Mouse (Mus musculus) lung, embryonic 16.5 days (tissue): ENCODE results near the gene Npff. TPM values are rescaled to one million over a fixed set of nuclear protein-coding genes. Genes with fewer than 3 reads are reported as not detected.
A peak's percentile ranks its signal among the peaks of the same experiment; 100 is the strongest.

Source experiments
- ATAC-seq: fragments of 200-750 bp; cut with Nextera tagmentation; 2 replicates; pipeline ENCODE4 v1.8.0; 2017; ENCODE audit warnings: low read depth, mild to moderate bottlenecking, moderate library complexity
- H3K27ac ChIP-seq: fragments of 300-500 bp; sonication (generic); 2 replicates; pipeline ENCODE4 v1.5.1; 2014; ENCODE audit warnings: mild to moderate bottlenecking, control low read depth, low read length
- H3K27me3 ChIP-seq: fragments of 300-500 bp; sonication (generic); 2 replicates; pipeline ENCODE4 v1.6.1; 2014; ENCODE audit warnings: low read depth, low read length, mixed read lengths; ENCODE audit not compliant: control insufficient read depth, insufficient read depth
- H3K36me3 ChIP-seq: fragments of 300-500 bp; sonication (generic); 2 replicates; pipeline ENCODE4 v1.6.1; 2014; ENCODE audit warnings: low read length; ENCODE audit not compliant: control insufficient read depth, insufficient read depth
- H3K4me1 ChIP-seq: fragments of 300-500 bp; sonication (generic); replicated peaks from 2 replicates; pipeline ENCODE4 v1.6.1; 2014; ENCODE audit warnings: low read length, mixed read lengths; ENCODE audit not compliant: control insufficient read depth, insufficient read depth
- H3K4me2 ChIP-seq: fragments of 300-500 bp; sonication (generic); 2 replicates; pipeline ENCODE4 v1.6.1; 2014; ENCODE audit warnings: low read depth, low read length, control low read depth
- H3K4me3 ChIP-seq: fragments of 300-500 bp; sonication (generic); 2 replicates; pipeline ENCODE4 v1.5.1; 2014; ENCODE audit warnings: mild to moderate bottlenecking, low read length, control low read depth
- H3K9ac ChIP-seq: fragments of 300-500 bp; sonication (generic); 2 replicates; pipeline ENCODE4 v1.6.1; 2014; ENCODE audit warnings: low read length, control low read depth
- H3K9me3 ChIP-seq: fragments of 300-500 bp; sonication (generic); 2 replicates; pipeline ENCODE4 v1.6.1; 2016; ENCODE audit warnings: low read length; ENCODE audit not compliant: control insufficient read depth
- WGBS: fragments of 180-500 bp; shearing (Covaris S2); extraction: QIAGEN DNeasy Blood & Tissue Kit; methylation state at CpG from one replicate; pipeline ENCODE4 v1.1.7; 2014; 5-methylcytosine and 5-hydroxymethylcytosine counted together
- polyA plus RNA-seq: library from polyadenylated mRNA; unstranded; fragments of >200 nt; fragmentation: Nextera tagmentation; extraction: Ambion mirVana; gene quantifications from 2 replicates; pipeline ENCODE4 v1.2.1, GENCODE M21; 2015

The Npff gene
- polyA plus RNA-seq, 1 experiment from 2014 or later: 4.4 TPM

- H3K4me3 ChIP-seq: peak overlapping the region; percentile 65
- peak; percentile 66 for ATAC-seq
- no peaks in the 10 kb centered on the region for H3K36me3 ChIP-seq
- H3K27me3 ChIP-seq: no peaks in the 10 kb centered on the region
- 6% methylated on average over 9 of the region's 9 CpGs for WGBS
- peak overlapping the region; percentile 72 for H3K27ac ChIP-seq
- peak overlapping the region; percentile 94 for H3K4me2 ChIP-seq
- H3K4me1 ChIP-seq: peaks cover 20% of the 10 kb centered on the region
- H3K9me3 ChIP-seq: no peaks in the 10 kb centered on the region
- peak overlapping the region; percentile 52 for H3K9ac ChIP-seq
Observed at GRCm38 (mm10) chr15:102510110-102510509, 14.6 kb downstream of the Npff start.

- Histone ChIP-seq H3K9me3 (no peaks in the 10 kb centered on the region), H3K27ac (no peak overlapping the region), H3K4me2 (no peak overlapping the region), H3K4me1 (peaks cover 20% of the 10 kb centered on the region), H3K27me3 (no peaks in the 10 kb centered on the region), H3K36me3 (peaks cover 3% of the 10 kb centered on the region; the same call in 1 of the 2 replicates), H3K9ac (no peak overlapping the region), H3K4me3 (no peak overlapping the region)
- 72% methylated on average over 3 of the region's 3 CpGs for whole genome bisulfite sequencing
- no peak for ATAC-seq
Observed at GRCm38 (mm10) chr15:102508336-102508735, 16.4 kb downstream of the Npff start.

- H3K36me3 ChIP-seq: peaks cover 10% of the 10 kb centered on the region; the same call in 1 of the 2 replicates
- H3K9me3 ChIP-seq: no peaks in the 10 kb centered on the region
- H3K27ac ChIP-seq: no peak overlapping the region
- no peaks in the 10 kb centered on the region for H3K27me3 ChIP-seq
- no peak overlapping the region for H3K4me2 ChIP-seq
- H3K9ac ChIP-seq: no peak overlapping the region
- H3K4me3 ChIP-seq: no peak overlapping the region
- no peak for ATAC-seq
- peaks cover 20% of the 10 kb centered on the region for H3K4me1 ChIP-seq
Observed at GRCm38 (mm10) chr15:102507561-102507960, 17.2 kb downstream of the Npff start.

- no peak for ATAC-seq
- Histone ChIP-seq H3K27ac (no peak overlapping the region), H3K9me3 (no peaks in the 10 kb centered on the region), H3K27me3 (no peaks in the 10 kb centered on the region), H3K36me3 (peaks cover 17% of the 10 kb centered on the region), H3K9ac (no peak overlapping the region), H3K4me1 (peaks cover 17% of the 10 kb centered on the region), H3K4me2 (no peak overlapping the region), H3K4me3 (no peak overlapping the region)
- 77% methylated on average over 1 of the region's 1 CpGs for WGBS
Observed at GRCm38 (mm10) chr15:102506864-102507263, 17.9 kb downstream of the Npff start.

- Histone ChIP-seq H3K9ac (no peak overlapping the region), H3K36me3 (peaks cover 20% of the 10 kb centered on the region), H3K9me3 (no peaks in the 10 kb centered on the region), H3K27ac (no peak overlapping the region), H3K4me2 (no peak overlapping the region), H3K4me3 (no peak overlapping the region), H3K27me3 (no peaks in the 10 kb centered on the region), H3K4me1 (peaks cover 16% of the 10 kb centered on the region)
- WGBS: 13% methylated on average over 2 of the region's 2 CpGs
- ATAC-seq: no peak
Observed at GRCm38 (mm10) chr15:102506464-102506830, 18.3 kb downstream of the Npff start.

GRCm38 (mm10) chr15:102505770-102506463, 18.8 kb downstream of the Npff start:
- H3K4me3 ChIP-seq: no peak overlapping the region
- 60% methylated on average over 9 of the region's 9 CpGs for WGBS
- H3K4me1 ChIP-seq: peaks cover 10% of the 10 kb centered on the region
- H3K9ac ChIP-seq: no peak overlapping the region
- no peaks in the 10 kb centered on the region for H3K9me3 ChIP-seq
- peaks cover 25% of the 10 kb centered on the region for H3K36me3 ChIP-seq
- H3K4me2 ChIP-seq: no peak overlapping the region
- no peak for ATAC-seq
- no peaks in the 10 kb centered on the region for H3K27me3 ChIP-seq
- no peak overlapping the region for H3K27ac ChIP-seq

- no peak for ATAC-seq
- peaks cover 8% of the 10 kb centered on the region for H3K4me1 ChIP-seq
- H3K4me3 ChIP-seq: no peak overlapping the region
- H3K27ac ChIP-seq: no peak overlapping the region
- 62% methylated on average over 12 of the region's 12 CpGs for WGBS
- H3K36me3 ChIP-seq: peaks cover 32% of the 10 kb centered on the region
- H3K9ac ChIP-seq: no peak overlapping the region
- no peaks in the 10 kb centered on the region for H3K27me3 ChIP-seq
- no peak overlapping the region for H3K4me2 ChIP-seq
- no peaks in the 10 kb centered on the region for H3K9me3 ChIP-seq
Observed at GRCm38 (mm10) chr15:102505073-102505769, 19.5 kb downstream of the Npff start.

GRCm38 (mm10) chr15:102503924-102504782, 20.6 kb downstream of the Npff start:
- ATAC-seq: no peak
- H3K36me3 ChIP-seq: peaks cover 43% of the 10 kb centered on the region
- no peak overlapping the region for H3K27ac ChIP-seq
- no peak overlapping the region for H3K4me3 ChIP-seq
- WGBS: 83% methylated on average over 9 of the region's 9 CpGs
- no peaks in the 10 kb centered on the region for H3K9me3 ChIP-seq
- H3K27me3 ChIP-seq: no peaks in the 10 kb centered on the region
- peaks cover 3% of the 10 kb centered on the region; the same call in 1 of the 2 replicates for H3K4me1 ChIP-seq
- no peak overlapping the region for H3K9ac ChIP-seq
- H3K4me2 ChIP-seq: no peak overlapping the region

GRCm38 (mm10) chr15:102503447-102503846, 21.3 kb downstream of the Npff start, which contains the start of gene Gm10337:
Gm10337 (plus strand) TSS chr15:102503722.
- Histone ChIP-seq H3K4me3 (no peak within 1 kb of the TSS), H3K9ac (no peak within 1 kb of the TSS), H3K36me3 (peaks cover 46% of the 10 kb centered on the region), H3K9me3 (no peaks in the 10 kb centered on the region), H3K27ac (no peak within 1 kb of the TSS), H3K27me3 (no peaks in the 10 kb centered on the region), H3K4me1 (peaks cover 3% of the 10 kb centered on the region; the same call in 1 of the 2 replicates), H3K4me2 (no peak within 1 kb of the TSS)
- ATAC-seq: no peak
- 88% methylated on average over 1 of the region's 1 CpGs for WGBS
